Mouse (Mus musculus): ENCODE measurements around the gene Ptprg.
"Not testable (repeated sequence)": the region's sequence is repeated elsewhere in the genome, so short reads cannot be mapped to it uniquely, and the experiment has no call there.

Ptprg gene

GRCm38 (mm10) chr14:12041566-12041965 is 488.2 kb downstream of the Ptprg start:
- DNase-seq (ENCODE audit: low read depth, low spot score): no peak

GRCm38 (mm10) chr14:12046226-12046882 is 493.0 kb downstream of the Ptprg start:
- no peak for DNase-seq (ENCODE audit: low read depth, low spot score)

GRCm38 (mm10) chr14:12047637-12048036 is 494.3 kb downstream of the Ptprg start:
- no peak for DNase-seq (ENCODE audit: low read depth, low spot score)

GRCm38 (mm10) chr14:12056912-12057524 is 503.7 kb downstream of the Ptprg start:
- DNase-seq (ENCODE audit: low read depth, low spot score): no peak

GRCm38 (mm10) chr14:12057856-12058255 is 504.5 kb downstream of the Ptprg start:
- peak; percentile 44 for DNase-seq (ENCODE audit: low read depth, low spot score)

GRCm38 (mm10) chr14:12059149-12059548 is 505.8 kb downstream of the Ptprg start:
- DNase-seq (ENCODE audit: low read depth, low spot score): no peak

GRCm38 (mm10) chr14:12061313-12061712 is 508.0 kb downstream of the Ptprg start:
- not testable (repeated sequence) for DNase-seq (ENCODE audit: low read depth, low spot score)

- DNase-seq (ENCODE audit: low read depth, low spot score): no peak
Measured at GRCm38 (mm10) chr14:12062628-12063360, 509.5 kb downstream of the Ptprg start.

GRCm38 (mm10) chr14:12065001-12065400 is 511.7 kb downstream of the Ptprg start:
- DNase-seq (ENCODE audit: low read depth, low spot score): no peak

GRCm38 (mm10) chr14:12065736-12066135 is 512.4 kb downstream of the Ptprg start:
- DNase-seq (ENCODE audit: low read depth, low spot score): no peak

- DNase-seq (ENCODE audit: low read depth, low spot score): no peak
Measured at GRCm38 (mm10) chr14:12069707-12070106, 516.4 kb downstream of the Ptprg start.

GRCm38 (mm10) chr14:12070361-12070760 is 517.0 kb downstream of the Ptprg start:
- DNase-seq (ENCODE audit: low read depth, low spot score): no peak

GRCm38 (mm10) chr14:12070856-12071465 is 517.6 kb downstream of the Ptprg start:
- DNase-seq (ENCODE audit: low read depth, low spot score): no peak

- DNase-seq (ENCODE audit: low read depth, low spot score): no peak
Measured at GRCm38 (mm10) chr14:12072026-12072861, 518.9 kb downstream of the Ptprg start.

- no peak for DNase-seq (ENCODE audit: low read depth, low spot score)
Measured at GRCm38 (mm10) chr14:12073408-12074107, 520.2 kb downstream of the Ptprg start.

GRCm38 (mm10) chr14:12077193-12077592 is 523.9 kb downstream of the Ptprg start:
- no peak for DNase-seq (ENCODE audit: low read depth, low spot score)

- DNase-seq (ENCODE audit: low read depth, low spot score): no peak
Measured at GRCm38 (mm10) chr14:12079250-12079649, 525.9 kb downstream of the Ptprg start.

- DNase-seq (ENCODE audit: low read depth, low spot score): no peak
Measured at GRCm38 (mm10) chr14:12079833-12080401, 526.6 kb downstream of the Ptprg start.

GRCm38 (mm10) chr14:12082131-12082921 is 529.0 kb downstream of the Ptprg start:
- DNase-seq (ENCODE audit: low read depth, low spot score): no peak

- no peak for DNase-seq (ENCODE audit: low read depth, low spot score)
Measured at GRCm38 (mm10) chr14:12084076-12084475, 530.7 kb downstream of the Ptprg start.

Data from R1 (cell line).